Mouse (Mus musculus): Measurements from ENCODE around the gene Fth1. TPM values are rescaled to one million over a fixed set of nuclear protein-coding genes. Genes with fewer than 3 reads are reported as not detected.

Fth1 gene
- total RNA-seq, 2 experiments from 2014 or later, result 1,753 to 1,826 TPM

DNA sequence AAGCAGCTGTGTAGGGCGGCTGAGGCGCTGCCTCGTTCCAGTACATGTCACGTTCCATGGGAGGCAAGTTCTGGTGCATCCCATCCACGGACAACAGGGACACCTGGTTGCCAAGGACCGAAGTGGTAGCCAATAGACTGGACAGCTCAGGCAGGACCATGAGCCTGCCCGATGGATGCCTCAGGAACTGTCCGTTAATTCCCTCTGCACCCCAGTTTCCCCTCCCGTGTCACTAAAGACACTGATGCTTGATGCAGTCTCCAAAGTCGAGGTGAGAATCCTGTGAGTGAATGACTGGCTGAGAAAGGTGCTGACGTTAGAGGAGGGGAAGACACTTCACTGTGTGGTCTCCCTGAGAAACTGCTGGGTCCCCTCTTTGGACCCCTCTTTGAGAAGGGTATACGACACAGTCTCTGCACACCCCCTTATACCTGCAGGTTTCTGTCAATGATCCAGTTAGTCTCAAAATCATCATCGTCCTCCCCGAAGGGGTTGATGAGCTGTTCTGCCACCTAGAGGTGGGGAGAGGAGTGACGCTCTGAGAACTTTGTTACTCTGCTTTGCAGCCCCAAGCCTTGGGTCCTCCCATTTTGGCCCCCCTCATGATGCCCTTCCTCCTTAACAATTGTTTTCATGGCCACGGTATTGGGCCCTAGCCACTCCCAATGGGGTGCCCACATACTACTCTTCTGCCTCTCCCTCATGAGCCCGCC, 8.9 kb downstream of the Fth1 start:
- peak in 1 of 2 experiments; percentile 57 for DNase-seq
- intact Hi-C loops (cut with DNase I), result no loop called here

DNA sequence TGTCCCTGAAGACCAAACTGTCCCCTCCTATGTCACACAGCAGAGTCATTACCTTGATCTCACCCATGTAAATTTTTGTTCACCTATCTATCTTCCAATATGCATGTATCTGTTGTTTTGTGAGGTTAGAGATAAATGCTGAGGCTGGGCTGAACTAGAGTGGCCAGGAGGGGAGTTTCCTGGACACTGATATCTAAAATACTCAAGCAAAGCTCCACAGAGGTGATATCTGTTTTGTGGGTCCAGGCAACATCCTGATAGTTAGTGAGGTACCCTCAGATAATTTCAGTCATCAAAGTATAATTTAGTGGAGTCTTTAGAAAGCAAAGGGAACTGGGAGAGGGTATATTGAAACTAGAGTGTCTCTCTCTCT, 9.5 kb downstream of the Fth1 start:
- DNase-seq, result no peak
- intact Hi-C loops (cut with DNase I), result no loop called here

DNA sequence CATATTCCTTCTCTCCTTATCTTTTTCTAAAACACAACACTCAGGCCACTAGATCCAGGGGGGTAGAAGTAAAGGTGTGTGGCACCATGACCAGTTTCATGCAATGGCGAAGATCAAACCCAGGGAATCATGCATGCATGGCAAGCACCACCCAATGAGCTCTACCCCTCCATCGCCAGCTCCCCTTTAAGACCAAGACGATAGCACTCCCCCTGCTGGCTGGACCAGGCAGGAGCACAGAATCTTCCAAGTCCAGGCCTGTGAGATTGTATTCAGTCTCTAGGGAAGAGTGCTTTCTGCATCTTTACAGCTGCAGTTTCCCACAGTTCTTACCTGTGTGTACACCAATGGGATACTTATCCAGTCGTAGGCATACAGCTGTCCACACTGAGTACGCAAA, 10.9 kb downstream of the Fth1 start:
- intact Hi-C loops (cut with DNase I), result loop anchor here (1.0 kb wide), 1 partner anchor 75 kb away; no protein-coding TSS in a partner anchor
- peak; percentile 82 to 91 for DNase-seq

- DNase-seq, result no peak
- intact Hi-C loops (cut with DNase I), result no loop called here
Observed at GRCm38 (mm10) chr19:9992011-9992958, 11.9 kb downstream of the Fth1 start.

DNA sequence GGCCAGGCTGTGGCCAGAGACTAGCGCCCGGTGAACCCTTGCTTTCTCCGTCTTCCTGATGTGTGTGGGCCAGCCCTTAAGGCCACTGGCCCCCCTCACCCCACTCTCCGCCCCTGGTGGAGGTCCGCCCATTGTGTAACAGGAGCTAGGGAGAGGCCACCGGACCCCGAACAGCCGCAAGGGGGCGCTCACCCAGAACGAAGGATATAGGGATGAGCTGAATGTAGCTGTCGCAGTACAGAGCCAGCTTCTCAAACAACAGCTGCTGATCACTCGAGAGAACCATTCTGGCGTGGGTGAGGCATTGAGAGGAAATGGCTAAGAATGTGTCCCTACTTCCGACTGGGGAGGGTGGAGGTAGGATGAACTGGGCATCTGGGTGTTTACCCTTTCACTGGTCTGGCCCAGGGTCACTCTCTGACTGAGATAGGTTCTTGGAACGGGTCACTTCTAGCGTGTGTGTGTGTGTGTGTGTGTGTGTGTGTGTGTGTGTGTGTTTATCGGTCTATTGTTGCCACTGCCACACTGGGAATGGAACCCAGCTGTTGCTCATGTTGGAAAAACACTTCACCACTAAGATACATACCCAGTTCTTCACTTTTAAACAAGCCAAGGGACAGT, 12.7 kb downstream of the Fth1 start:
- DNase-seq, result peak; percentile 90 to 96
- intact Hi-C loops (cut with DNase I), result no loop called here

DNA sequence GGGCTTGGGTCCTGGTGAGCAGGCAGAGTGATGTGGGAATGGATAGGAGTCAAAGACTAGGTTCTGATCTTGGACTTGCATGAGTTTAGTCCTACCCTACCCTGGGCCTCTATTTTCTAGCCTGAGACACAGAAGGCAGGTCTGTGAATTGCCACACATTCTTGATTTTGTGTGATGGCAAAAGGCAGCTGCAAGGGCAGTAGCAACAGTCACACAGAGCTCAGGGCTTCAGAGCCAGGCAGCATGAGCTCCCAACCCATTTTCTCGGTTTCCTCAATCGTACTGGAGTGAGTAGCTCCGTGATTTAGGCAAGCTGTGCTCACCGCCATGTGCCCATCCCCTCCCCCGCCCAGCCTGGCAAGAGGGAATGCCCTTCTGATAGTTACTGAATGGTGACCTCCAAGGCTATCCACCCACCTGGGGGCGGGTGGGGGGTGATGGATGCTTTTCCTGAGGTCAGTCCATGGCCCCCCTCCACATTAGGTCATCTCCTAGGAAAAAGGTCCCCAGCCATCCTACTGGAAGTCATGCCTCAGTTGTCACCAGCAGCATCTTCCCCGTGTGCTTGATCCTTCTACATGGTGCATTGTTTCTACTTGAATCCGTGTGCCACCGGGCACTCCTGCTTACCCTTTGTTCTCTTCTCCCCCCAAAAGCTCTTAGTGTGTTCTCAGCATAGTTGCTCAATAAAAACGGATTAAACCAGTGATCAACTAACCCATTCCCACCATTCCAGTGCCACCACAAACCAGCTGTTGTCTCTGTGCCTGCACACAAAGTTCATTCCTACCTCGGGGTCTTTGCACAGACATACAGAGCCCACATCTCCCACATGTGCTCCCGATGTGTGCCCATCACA, 17.0 kb downstream of the Fth1 start:
- intact Hi-C loops (cut with DNase I), result no loop called here
- DNase-seq, result no peak

- intact Hi-C loops (cut with DNase I), result no loop called here
- DNase-seq, result no peak
Observed at GRCm38 (mm10) chr19:9998063-9998416, 17.6 kb downstream of the Fth1 start.

DNA sequence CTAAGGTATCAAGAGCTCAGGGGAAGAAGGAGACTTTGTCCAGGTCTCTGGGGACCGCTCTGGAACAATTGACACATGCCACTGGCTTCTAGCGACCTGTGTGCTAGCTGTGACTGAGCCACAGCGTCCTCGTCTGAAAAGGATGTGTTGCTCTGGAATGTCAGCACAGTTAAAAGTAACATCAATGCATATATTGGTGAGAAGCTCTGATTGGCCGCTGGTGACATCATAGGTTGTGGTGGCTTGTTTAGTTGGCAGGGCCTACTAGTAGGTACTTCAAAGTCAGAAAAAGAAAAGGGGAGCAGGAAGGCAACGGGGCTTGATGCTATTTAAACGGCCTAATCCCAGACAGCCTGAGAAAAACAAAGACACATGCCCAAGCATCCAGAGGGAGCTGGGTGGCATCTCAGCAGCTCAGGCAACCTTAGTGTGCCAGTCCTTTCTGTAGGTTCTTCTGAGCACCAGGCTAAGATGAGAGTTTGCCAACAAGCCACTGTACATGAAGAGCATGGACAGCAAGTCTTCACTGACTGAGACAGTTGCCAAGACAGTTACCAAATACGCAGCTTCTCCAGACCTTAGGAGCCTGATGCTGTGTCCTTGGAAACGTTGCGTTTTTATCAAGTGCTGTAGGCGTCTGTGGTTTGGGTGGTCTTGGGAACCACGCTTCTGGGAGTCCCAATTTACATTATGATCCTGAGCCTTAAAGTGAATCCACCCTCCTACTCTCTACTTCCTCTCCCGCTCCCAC, 18.5 kb downstream of the Fth1 start:
- DNase-seq, result no peak
- intact Hi-C loops (cut with DNase I), result no loop called here

GRCm38 (mm10) chr19:10000330-10000729, 19.9 kb downstream of the Fth1 start:
- DNase-seq, result peak; percentile 54 to 73
- intact Hi-C loops (cut with DNase I), result loop anchor here (1.0 to 2.0 kb wide), 3 partner anchors 22 to 198 kb away; no protein-coding TSS in a partner anchor

- DNase-seq, result no peak
- intact Hi-C loops (cut with DNase I), result loop anchor here (2.0 kb wide), 2 partner anchors 21 to 197 kb away; no protein-coding TSS in a partner anchor
Observed at GRCm38 (mm10) chr19:10001206-10001969, 21.0 kb downstream of the Fth1 start, which contains the start of the genes Best1 and Rab3il1. TSS of gene Best1 (minus strand) at chr19:10001633. TSS of gene Rab3il1 (plus strand) at chr19:10001669.

DNA sequence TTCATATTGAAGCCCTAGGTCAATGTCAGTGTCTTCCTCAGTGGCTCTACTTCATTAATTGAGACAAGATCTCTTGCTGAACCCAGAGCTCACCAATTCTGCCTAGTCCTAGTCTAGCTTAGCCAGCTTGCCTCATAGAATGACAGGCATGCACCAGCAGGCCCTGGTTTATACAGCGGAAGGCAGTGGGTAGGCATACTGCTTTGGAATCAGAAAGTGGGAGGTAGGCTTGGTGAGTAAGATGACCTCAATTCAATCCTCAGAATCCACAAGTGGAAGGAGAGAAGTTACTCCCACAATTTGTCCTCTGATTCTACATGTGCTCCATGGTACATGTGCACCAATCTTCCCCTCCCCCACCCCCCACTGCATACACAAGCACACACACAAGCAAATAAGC, 23.3 kb downstream of the Fth1 start:
- DNase-seq, result no peak
- intact Hi-C loops (cut with DNase I), result no loop called here

DNA sequence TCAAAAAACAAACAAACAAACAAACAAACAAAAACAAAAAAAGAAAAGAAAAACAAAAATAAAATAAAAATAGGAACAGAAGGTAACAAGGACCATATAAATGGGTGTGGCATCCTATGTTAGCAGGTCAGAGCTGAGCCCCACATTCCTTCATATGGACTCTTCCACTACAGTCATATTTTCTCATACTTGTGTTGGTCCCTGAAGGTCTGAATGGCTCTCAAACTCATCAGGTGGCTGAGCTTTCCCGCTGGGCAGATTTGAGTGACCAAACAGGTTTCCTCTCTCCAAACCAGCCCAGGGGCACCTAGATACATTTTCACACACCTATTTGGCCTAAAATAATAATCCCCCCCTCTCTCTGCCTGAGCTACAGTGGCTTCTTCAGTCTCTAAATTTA, 31.0 kb downstream of the Fth1 start:
- intact Hi-C loops (cut with DNase I), result no loop called here
- no peak for DNase-seq

GRCm38 (mm10) chr19:10012827-10013278, 32.5 kb downstream of the Fth1 start:
- intact Hi-C loops (cut with DNase I), result no loop called here
- DNase-seq, result peak; percentile 84 to 87

GRCm38 (mm10) chr19:10013348-10013747, 33.0 kb downstream of the Fth1 start:
- intact Hi-C loops (cut with DNase I), result no loop called here
- DNase-seq, result peak in 1 of 2 experiments; percentile 43

DNA sequence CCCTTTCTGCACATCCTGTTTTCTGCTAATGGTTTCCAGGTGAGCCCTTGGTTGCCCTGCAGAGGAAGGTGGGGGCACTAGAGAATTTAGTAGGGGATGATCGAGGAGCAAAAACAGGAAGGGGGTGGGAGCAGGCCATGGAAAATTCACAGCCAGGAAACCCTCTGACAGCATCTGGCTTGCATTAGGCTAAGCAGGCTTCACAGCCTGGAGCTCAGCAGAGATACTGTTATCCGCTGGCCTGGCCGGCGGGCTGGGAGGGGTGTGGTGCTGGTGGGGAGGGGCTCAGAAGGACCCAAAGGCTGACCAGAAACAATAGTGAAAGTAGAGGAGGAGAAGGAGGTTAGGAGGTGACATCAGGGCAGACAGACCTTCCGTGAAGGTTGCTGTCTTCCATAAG, 33.5 kb downstream of the Fth1 start:
- intact Hi-C loops (cut with DNase I), result no loop called here
- DNase-seq, result peak; percentile 76 to 77

- intact Hi-C loops (cut with DNase I), result no loop called here
- no peak for DNase-seq
Observed at GRCm38 (mm10) chr19:10014824-10015223, 34.4 kb downstream of the Fth1 start.

DNA sequence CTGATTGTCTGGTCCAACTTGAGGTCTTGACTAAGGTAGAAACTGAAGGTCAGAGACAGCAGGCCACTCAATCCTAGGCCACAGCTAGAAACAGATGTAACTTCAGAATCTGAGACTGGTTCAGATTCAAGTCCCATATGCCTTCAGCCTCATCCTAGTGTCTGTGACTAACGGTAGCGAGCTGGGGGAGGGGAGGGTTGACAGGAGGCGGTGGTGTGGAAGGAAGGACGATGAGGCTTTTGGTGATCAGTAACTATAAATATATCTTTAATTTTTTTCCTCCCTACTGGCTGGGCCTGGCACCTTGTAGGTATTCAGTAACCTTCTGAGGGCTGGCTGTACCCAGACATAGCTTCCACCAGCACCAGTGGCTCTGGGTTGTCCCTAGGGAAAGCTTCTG, 35.0 kb downstream of the Fth1 start:
- intact Hi-C loops (cut with DNase I), result no loop called here
- DNase-seq, result no peak

DNA sequence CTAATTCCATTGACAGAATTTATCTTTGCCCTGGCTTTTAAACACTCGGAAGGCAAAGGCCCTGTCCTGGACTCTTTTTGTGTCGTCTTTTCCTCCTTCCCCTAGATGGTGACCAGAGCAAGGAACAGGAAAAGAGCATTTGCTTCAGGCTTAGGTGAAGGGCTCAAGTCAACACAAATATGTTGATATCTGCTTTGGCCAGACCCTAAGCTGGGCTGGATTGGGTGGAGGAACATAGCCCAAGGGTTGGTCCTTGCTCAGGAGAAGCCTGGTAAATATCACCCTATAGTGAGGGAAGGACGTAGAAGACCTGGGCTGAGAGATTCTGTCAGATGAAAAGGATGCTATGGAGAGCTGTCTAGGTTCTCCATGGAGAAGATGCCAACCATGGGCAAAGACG, 35.8 kb downstream of the Fth1 start:
- intact Hi-C loops (cut with DNase I), result no loop called here
- no peak for DNase-seq

All from heart, postnatal 10 days (tissue).